Mouse (Mus musculus) liver, embryonic 13.5 days (tissue): ENCODE measurements around the gene 6430548M08Rik. TPM values are rescaled to one million over a fixed set of nuclear protein-coding genes. Genes with fewer than 3 reads are reported as not detected.
A peak's percentile ranks its signal among the peaks of the same experiment; 100 is the strongest.

Experiments used
- ATAC-seq: fragments of 200-750 bp; cut with Nextera tagmentation; 2 replicates; pipeline ENCODE4 v1.8.0; 2017; ENCODE audit warnings: low read depth, mild to moderate bottlenecking, moderate number of reproducible peaks, moderate library complexity
- DNase-seq: peaks from one replicate; pipeline ENCODE4 v3.0.0; 2022
- H3K27ac ChIP-seq: fragments of 300-500 bp; sonication (generic); 2 replicates; pipeline ENCODE4 v1.5.1; 2015; ENCODE audit warnings: moderate library complexity, mild to moderate bottlenecking, inconsistent platforms
- H3K27me3 ChIP-seq: fragments of 300-500 bp; sonication (generic); 2 replicates; pipeline ENCODE4 v1.6.1; 2015; ENCODE audit warnings: mild to moderate bottlenecking, inconsistent platforms
- H3K36me3 ChIP-seq: fragments of 300-500 bp; sonication (generic); 2 replicates; pipeline ENCODE4 v1.6.1; 2015; ENCODE audit warnings: mild to moderate bottlenecking, inconsistent platforms
- H3K4me1 ChIP-seq: fragments of 300-500 bp; sonication (generic); replicated peaks from 2 replicates; pipeline ENCODE4 v1.6.1; 2015; ENCODE audit warnings: inconsistent platforms
- H3K4me2 ChIP-seq: fragments of 300-500 bp; sonication (generic); 2 replicates; pipeline ENCODE4 v1.6.1; 2015; ENCODE audit warnings: inconsistent platforms, mild to moderate bottlenecking, moderate library complexity
- H3K4me3 ChIP-seq: fragments of 300-500 bp; sonication (generic); replicated peaks from 2 replicates; pipeline ENCODE4 v1.5.1; 2015; ENCODE audit warnings: mild to moderate bottlenecking, inconsistent platforms
- H3K9ac ChIP-seq: fragments of 300-500 bp; sonication (generic); 2 replicates; pipeline ENCODE4 v1.6.1; 2015; ENCODE audit warnings: mild to moderate bottlenecking, inconsistent platforms
- H3K9me3 ChIP-seq: fragments of 300-500 bp; sonication (generic); replicated peaks from 2 replicates; pipeline ENCODE4 v1.6.1; 2016; ENCODE audit warnings: inconsistent platforms
- WGBS: fragments of 180-500 bp; shearing (Covaris S2); methylation state at CpG from one replicate; pipeline ENCODE4 v1.1.7; 2015; ENCODE audit not compliant: insufficient replicate concordance; 5-methylcytosine and 5-hydroxymethylcytosine counted together
- polyA plus RNA-seq: library from polyadenylated mRNA; unstranded; fragments of >200 nt; fragmentation: Nextera tagmentation; extraction: Ambion mirVana; gene quantifications from 2 replicates; pipeline ENCODE4 v1.2.1, GENCODE M21; 2015

Gene 6430548M08Rik
- polyA plus RNA-seq, 1 experiment from 2014 or later: 1.8 TPM

- WGBS: 47% methylated on average over 7 of the region's 7 CpGs
- Histone ChIP-seq H3K4me1 (0 out of 2 replicates have a peak, but pooled peaks cover 4% of the 10 kb centered on the region), H3K27ac (no peak overlapping the region), H3K4me2 (no peak overlapping the region), H3K36me3 (no peaks in the 10 kb centered on the region), H3K9me3 (peaks cover 6% of the 10 kb centered on the region), H3K27me3 (peaks cover 7% of the 10 kb centered on the region; the same call in 1 of the 2 replicates), H3K4me3 (no peak overlapping the region), H3K9ac (no peak overlapping the region)
- DNase-seq (no peak), ATAC-seq (peak; percentile 29; the same call in 1 of the 2 replicates)
Observed at GRCm38 (mm10) chr8:120204736-120205360, 90.9 kb downstream of the 6430548M08Rik start.

GRCm38 (mm10) chr8:120205916-120206315 lies 92.0 kb downstream of the 6430548M08Rik start:
- DNase-seq (no peak), ATAC-seq (no peak)
- 58% methylated on average over 9 of the region's 9 CpGs for WGBS
- no peaks in the 10 kb centered on the region for H3K36me3 ChIP-seq
- H3K4me1 ChIP-seq: 0 out of 2 replicates have a peak, but pooled peaks cover 4% of the 10 kb centered on the region
- no peaks in the 10 kb centered on the region for H3K9me3 ChIP-seq
- H3K4me3 ChIP-seq: no peak overlapping the region
- no peak overlapping the region for H3K4me2 ChIP-seq
- no peak overlapping the region for H3K9ac ChIP-seq
- H3K27me3 ChIP-seq: peaks cover 12% of the 10 kb centered on the region; the same call in 1 of the 2 replicates
- H3K27ac ChIP-seq: no peak overlapping the region

- 0 out of 2 replicates have a peak, but pooled peaks cover 3% of the 10 kb centered on the region for H3K4me1 ChIP-seq
- H3K27me3 ChIP-seq: peaks cover 12% of the 10 kb centered on the region; the same call in 1 of the 2 replicates
- ATAC-seq (no peak), DNase-seq (no peak)
- H3K9ac ChIP-seq: no peak overlapping the region
- H3K4me3 ChIP-seq: no peak overlapping the region
- H3K4me2 ChIP-seq: no peak overlapping the region
- no peaks in the 10 kb centered on the region for H3K9me3 ChIP-seq
- H3K27ac ChIP-seq: no peak overlapping the region
- no peaks in the 10 kb centered on the region for H3K36me3 ChIP-seq
- WGBS: 71% methylated on average over 8 of the region's 8 CpGs
Observed at GRCm38 (mm10) chr8:120207364-120207763, 93.4 kb downstream of the 6430548M08Rik start.

- no peak overlapping the region for H3K4me3 ChIP-seq
- DNase-seq: no peak
- H3K9me3 ChIP-seq: no peaks in the 10 kb centered on the region
- H3K9ac ChIP-seq: no peak overlapping the region
- 48% methylated on average over 11 of the region's 11 CpGs for WGBS
- H3K27ac ChIP-seq: no peak overlapping the region
- H3K4me1 ChIP-seq: 0 out of 2 replicates have a peak, but pooled peaks cover 3% of the 10 kb centered on the region
- H3K27me3 ChIP-seq: peaks cover 12% of the 10 kb centered on the region; the same call in 1 of the 2 replicates
- H3K36me3 ChIP-seq: no peaks in the 10 kb centered on the region
- no peak overlapping the region for H3K4me2 ChIP-seq
- ATAC-seq: no peak
Observed at GRCm38 (mm10) chr8:120208113-120208512, 94.2 kb downstream of the 6430548M08Rik start.

GRCm38 (mm10) chr8:120211345-120211744 lies 97.4 kb downstream of the 6430548M08Rik start:
- H3K4me3 ChIP-seq: no peak overlapping the region
- H3K4me2 ChIP-seq: no peak overlapping the region
- ATAC-seq (no peak), DNase-seq (no peak)
- no peak overlapping the region for H3K27ac ChIP-seq
- H3K9ac ChIP-seq: no peak overlapping the region
- H3K9me3 ChIP-seq: no peaks in the 10 kb centered on the region
- H3K27me3 ChIP-seq: 0 out of 2 replicates have a peak, but pooled peaks cover 5% of the 10 kb centered on the region
- 0 out of 2 replicates have a peak, but pooled peaks cover 7% of the 10 kb centered on the region for H3K4me1 ChIP-seq
- H3K36me3 ChIP-seq: no peaks in the 10 kb centered on the region
- 4% methylated on average over 4 of the region's 4 CpGs for WGBS

- peaks cover 15% of the 10 kb centered on the region for H3K4me1 ChIP-seq
- ATAC-seq (no peak), DNase-seq (no peak)
- no peak overlapping the region for H3K9ac ChIP-seq
- H3K27me3 ChIP-seq: 0 out of 2 replicates have a peak, but pooled peaks cover 5% of the 10 kb centered on the region
- no peak overlapping the region for H3K27ac ChIP-seq
- H3K9me3 ChIP-seq: no peaks in the 10 kb centered on the region
- WGBS: 71% methylated on average over 7 of the region's 7 CpGs
- H3K36me3 ChIP-seq: no peaks in the 10 kb centered on the region
- no peak overlapping the region for H3K4me3 ChIP-seq
- no peak overlapping the region for H3K4me2 ChIP-seq
Observed at GRCm38 (mm10) chr8:120212596-120212995, 98.6 kb downstream of the 6430548M08Rik start.

- Histone ChIP-seq H3K9me3 (no peaks in the 10 kb centered on the region), H3K27me3 (0 out of 2 replicates have a peak, but pooled peaks cover 5% of the 10 kb centered on the region), H3K4me2 (no peak overlapping the region), H3K36me3 (no peaks in the 10 kb centered on the region), H3K27ac (no peak overlapping the region), H3K9ac (no peak overlapping the region), H3K4me1 (peaks cover 15% of the 10 kb centered on the region), H3K4me3 (no peak overlapping the region)
- 77% methylated on average over 3 of the region's 3 CpGs for WGBS
- ATAC-seq (no peak), DNase-seq (no peak)
Observed at GRCm38 (mm10) chr8:120213229-120213628, 99.3 kb downstream of the 6430548M08Rik start.

GRCm38 (mm10) chr8:120213939-120214338 lies 100.0 kb downstream of the 6430548M08Rik start:
- no peak for DNase-seq
- WGBS: 68% methylated on average over 5 of the region's 5 CpGs
- H3K4me1 ChIP-seq: peaks cover 15% of the 10 kb centered on the region

More at GRCm38 (mm10) chr8:120213939-120214338, 100.0 kb downstream of the 6430548M08Rik start:
- 0 out of 2 replicates have a peak, but pooled peaks cover 5% of the 10 kb centered on the region for H3K27me3 ChIP-seq
- H3K4me3 ChIP-seq: no peak overlapping the region
- no peak overlapping the region for H3K9ac ChIP-seq
- H3K9me3 ChIP-seq: no peaks in the 10 kb centered on the region
- no peak overlapping the region for H3K4me2 ChIP-seq
- H3K27ac ChIP-seq: no peak overlapping the region
- ATAC-seq: no peak
- H3K36me3 ChIP-seq: no peaks in the 10 kb centered on the region

Other genes starting within 250 kb of the 6430548M08Rik start
- gene Usp10, start 203.8 kb upstream of the 6430548M08Rik start, polyA plus RNA-seq: 93.8 and 106 TPM in 2 replicates
- not detected in 2 replicates for gene Gm20388, start 203.3 kb upstream of the 6430548M08Rik start, polyA plus RNA-seq
- gene Crispld2, start 121.7 kb upstream of the 6430548M08Rik start, polyA plus RNA-seq: 0.74 and 0.80 TPM in 2 replicates
- 16.3 and 17.1 TPM in 2 replicates for gene Zdhhc7, start 12.7 kb upstream of the 6430548M08Rik start, polyA plus RNA-seq
- not detected in 2 replicates for gene Fam92b, start 63.3 kb downstream of the 6430548M08Rik start, polyA plus RNA-seq
- gene Gse1, start 114.3 kb downstream of the 6430548M08Rik start, polyA plus RNA-seq: 8.3 and 9.6 TPM in 2 replicates